Mouse (Mus musculus) lung, adult 2 months (tissue): ENCODE results near the gene A530016L24Rik. TPM values are rescaled to one million over a fixed set of nuclear protein-coding genes. Genes with fewer than 3 reads are reported as not detected.

ENCODE experiments used
- DNase-seq: peaks from one replicate; pipeline ENCODE4 v3.0.0; 2022
- H3K4me1 ChIP-seq: fragments of 200-500 bp; 2 replicates; pipeline ENCODE4 v1.6.1; 2011; ENCODE audit warnings: low read length; ENCODE audit not compliant: control insufficient read depth, insufficient read depth
- H3K4me3 ChIP-seq: fragments of 200-500 bp; replicated peaks from 2 replicates; pipeline ENCODE3; 2011; ENCODE audit warnings: low read depth, mild to moderate bottlenecking, control low read depth, low read length; ENCODE audit errors: extremely low read depth
- CTCF ChIP-seq: fragments of 200-500 bp; IDR thresholded peaks from 2 replicates; pipeline ENCODE4 v1.5.1; 2011; ENCODE audit warnings: mild to moderate bottlenecking, low read length, control low read depth; ENCODE audit not compliant: insufficient read depth
- POLR2A ChIP-seq: fragments of 200-500 bp; IDR thresholded peaks from 2 replicates; pipeline ENCODE4 v1.6.1; 2011; ENCODE audit warnings: low read depth, mild to moderate bottlenecking, control low read depth, low read length, borderline replicate concordance; ENCODE audit errors: extremely low read depth
- WGBS: fragments of 180-500 bp; shearing (Covaris S2); methylation state at CpG from one replicate; pipeline ENCODE4 v1.1.7; 2018; 5-methylcytosine and 5-hydroxymethylcytosine counted together
- polyA plus RNA-seq: library from polyadenylated mRNA; depleted of rRNA; stranded (reverse); fragments of >200 nt; gene quantifications from 2 replicates; pipeline ENCODE4 v1.2.3, GENCODE M21; 2012; rRNA removed

A530016L24Rik gene
- polyA plus RNA-seq: 9.5 and 11.6 TPM in 2 replicates

GRCm38 (mm10) chr12:112489134-112489533 lies at the start of gene A530016L24Rik:
Gene A530016L24Rik (plus strand): TSS chr12:112489448.
- TF ChIP-seq POLR2A (no peak), CTCF (no peak)
- Histone ChIP-seq H3K4me1 (0 out of 2 replicates have a peak, but pooled peaks cover 2% of the 10 kb centered on the region), H3K4me3 (no peak within 1 kb of the TSS)
- no peak for DNase-seq
- 87% methylated on average over 8 of the region's 8 CpGs for WGBS

GRCm38 (mm10) chr12:112439993-112440392 lies 49.3 kb upstream of the A530016L24Rik start:
- WGBS: 67% methylated on average over 1 of the region's 1 CpGs
- Histone ChIP-seq H3K4me3 (no peak overlapping the region), H3K4me1 (no peaks in the 10 kb centered on the region)
- TF ChIP-seq CTCF (no peak), POLR2A (no peak)
- no peak for DNase-seq

GRCm38 (mm10) chr12:112449144-112449827 lies 40.0 kb upstream of the A530016L24Rik start:
- H3K4me1 ChIP-seq: peaks cover 10% of the 10 kb centered on the region
- DNase-seq: no peak
- WGBS: 16% methylated on average over 18 of the region's 18 CpGs
- no peak for TF ChIP-seq CTCF
- no peak for TF ChIP-seq POLR2A
- no peak overlapping the region for H3K4me3 ChIP-seq

- DNase-seq: no peak
- TF ChIP-seq CTCF (no peak), POLR2A (no peak)
- 28% methylated on average over 8 of the region's 8 CpGs for WGBS
- Histone ChIP-seq H3K4me3 (no peak overlapping the region), H3K4me1 (peaks cover 10% of the 10 kb centered on the region)
Measured at GRCm38 (mm10) chr12:112449828-112450180, 39.4 kb upstream of the A530016L24Rik start.

GRCm38 (mm10) chr12:112450883-112451282 lies 38.4 kb upstream of the A530016L24Rik start:
- Histone ChIP-seq H3K4me1 (peaks cover 10% of the 10 kb centered on the region), H3K4me3 (no peak overlapping the region)
- 36% methylated on average over 6 of the region's 6 CpGs for WGBS
- no peak for DNase-seq
- TF ChIP-seq CTCF (peak; percentile 55), POLR2A (no peak)

- no peak overlapping the region for H3K4me3 ChIP-seq
- no peak for DNase-seq
- 64% methylated on average over 1 of the region's 1 CpGs for WGBS
- TF ChIP-seq POLR2A: no peak
- no peak for TF ChIP-seq CTCF
- H3K4me1 ChIP-seq: peaks cover 10% of the 10 kb centered on the region
Measured at GRCm38 (mm10) chr12:112451381-112451780, 37.9 kb upstream of the A530016L24Rik start.

GRCm38 (mm10) chr12:112451826-112452225 lies 37.4 kb upstream of the A530016L24Rik start:
- 89% methylated on average over 9 of the region's 9 CpGs for WGBS
- no peak for DNase-seq
- H3K4me1 ChIP-seq: peaks cover 10% of the 10 kb centered on the region
- H3K4me3 ChIP-seq: no peak overlapping the region
- no peak for TF ChIP-seq CTCF
- no peak for TF ChIP-seq POLR2A

- DNase-seq: no peak
- Histone ChIP-seq H3K4me1 (no peaks in the 10 kb centered on the region), H3K4me3 (no peak overlapping the region)
- 46% methylated on average over 6 of the region's 6 CpGs for WGBS
- no peak for TF ChIP-seq POLR2A
- TF ChIP-seq CTCF: no peak
Measured at GRCm38 (mm10) chr12:112456144-112456713, 33.0 kb upstream of the A530016L24Rik start.

GRCm38 (mm10) chr12:112457839-112458238 lies 31.4 kb upstream of the A530016L24Rik start:
- no peak for DNase-seq
- H3K4me3 ChIP-seq: no peak overlapping the region
- no peaks in the 10 kb centered on the region for H3K4me1 ChIP-seq
- 56% methylated on average over 4 of the region's 4 CpGs for WGBS
- TF ChIP-seq CTCF (no peak), POLR2A (no peak)

- H3K4me1 ChIP-seq: no peaks in the 10 kb centered on the region
- TF ChIP-seq CTCF: no peak
- no peak for TF ChIP-seq POLR2A
- no peak overlapping the region for H3K4me3 ChIP-seq
- 80% methylated on average over 12 of the region's 12 CpGs for WGBS
- no peak for DNase-seq
Measured at GRCm38 (mm10) chr12:112462423-112462822, 26.8 kb upstream of the A530016L24Rik start.

GRCm38 (mm10) chr12:112463209-112463608 lies 26.0 kb upstream of the A530016L24Rik start:
- TF ChIP-seq CTCF (no peak), POLR2A (no peak)
- WGBS: 75% methylated on average over 4 of the region's 4 CpGs
- DNase-seq: no peak
- Histone ChIP-seq H3K4me1 (no peaks in the 10 kb centered on the region), H3K4me3 (no peak overlapping the region)
